Mouse (Mus musculus): ENCODE results near the gene Ybey.

Ybey gene

GRCm38 (mm10) chr10:76442178-76443088, 26.5 kb downstream of the Ybey start, which contains the start of gene Pcnt:
Gene Pcnt (minus strand): TSS chr10:76442786.
- peak; percentile 97 for DNase-seq (ENCODE audit: low spot score in 2 of 2)

GRCm38 (mm10) chr10:76440281-76440680, 28.6 kb downstream of the Ybey start, which contains the start of gene AC141477.1:
Gene AC141477.1 (minus strand): TSS chr10:76440444.
- no peak for DNase-seq (ENCODE audit: low spot score in 2 of 2)

DNA sequence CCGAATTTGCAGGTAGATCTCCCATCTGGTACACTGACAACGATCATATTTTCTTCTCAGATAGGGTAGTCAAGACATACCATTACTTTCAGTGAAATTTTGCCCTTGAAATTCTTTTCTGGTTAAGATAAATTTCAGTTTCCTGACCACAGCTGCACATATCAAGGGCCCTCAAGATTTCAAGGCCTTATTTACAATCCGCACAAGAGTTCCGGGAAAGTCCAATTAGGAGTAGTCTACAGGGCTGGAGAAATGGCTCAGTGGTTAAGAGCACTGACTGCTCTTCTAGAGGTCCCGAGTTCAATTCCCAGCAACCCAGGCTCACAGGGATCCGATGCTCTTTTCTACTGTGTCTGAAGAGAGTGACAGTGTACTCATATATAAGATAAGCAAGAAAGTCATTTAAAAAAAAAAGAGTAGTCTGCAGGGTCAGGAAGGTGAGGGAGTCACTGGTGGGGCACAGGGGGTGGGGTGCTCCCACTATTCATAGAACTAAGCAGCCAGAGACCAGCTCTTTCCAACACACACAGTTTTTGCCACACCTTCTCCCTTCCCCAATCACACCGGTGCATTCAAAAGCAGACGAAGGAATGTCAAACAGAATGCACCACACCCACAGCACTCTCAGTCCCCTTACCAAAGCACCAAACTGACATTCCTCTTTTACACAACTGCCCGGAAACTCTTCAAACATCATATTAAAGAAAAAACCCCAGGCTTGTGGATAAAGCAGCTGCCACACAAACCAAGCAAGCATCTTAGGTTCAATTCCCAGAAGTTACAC, 29.6 kb downstream of the Ybey start:
- no peak for DNase-seq (ENCODE audit: low spot score in 2 of 2)

DNA sequence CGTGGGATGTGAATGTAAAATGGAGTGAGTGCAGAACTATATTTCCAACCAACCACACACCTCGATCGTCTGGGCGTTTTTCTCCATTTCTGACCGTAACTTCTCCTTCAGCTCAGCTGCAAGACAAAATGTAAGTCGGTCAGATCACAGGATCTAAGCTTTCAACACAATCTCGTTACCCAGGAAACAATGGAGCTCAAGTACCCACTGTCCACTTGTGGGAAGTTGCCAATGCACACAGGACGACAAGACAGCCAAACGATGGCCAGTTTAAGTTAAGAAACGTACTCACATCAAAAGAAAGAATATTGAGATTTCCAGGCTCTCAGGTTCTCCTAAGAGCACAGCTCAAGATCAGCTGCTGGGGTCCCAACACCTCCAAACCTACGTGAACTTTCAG, 35.0 kb downstream of the Ybey start:
- no peak for DNase-seq (ENCODE audit: low spot score in 2 of 2)

- DNase-seq (ENCODE audit: low spot score in 2 of 2): no peak
Observed at GRCm38 (mm10) chr10:76425674-76426073, 43.2 kb downstream of the Ybey start.

GRCm38 (mm10) chr10:76416811-76417210, 52.1 kb downstream of the Ybey start:
- no peak for DNase-seq (ENCODE audit: low spot score in 2 of 2)

All from urinary bladder, postnatal 4 days (tissue).